Mouse (Mus musculus): Measurements from ENCODE around the gene Notch1. TPM values are rescaled to one million over a fixed set of nuclear protein-coding genes. Genes with fewer than 3 reads are reported as not detected.
A peak's percentile ranks its signal among the peaks of the same experiment; 100 is the strongest.

The Notch1 gene
- polyA plus RNA-seq, 1 experiment: 4.5 TPM

DNA sequence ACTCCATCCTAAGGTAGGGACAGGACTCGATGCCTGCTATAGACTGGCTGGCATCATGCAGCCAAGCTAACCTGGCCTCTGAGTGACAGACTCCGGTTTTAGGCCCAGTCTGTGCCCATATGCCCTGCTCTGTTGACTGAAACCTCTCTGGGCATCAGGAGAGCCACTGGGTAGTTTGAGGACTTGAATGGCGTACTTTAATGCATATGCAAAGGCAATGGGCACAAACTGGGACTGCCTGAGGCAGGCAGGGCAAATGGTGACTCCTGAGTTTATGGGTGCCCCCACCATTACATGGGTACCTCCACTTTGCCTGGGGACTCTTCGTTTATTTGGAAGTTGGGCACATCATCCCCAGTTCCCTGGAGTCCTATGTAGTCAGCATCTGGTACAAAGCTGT is 69.8 kb downstream of the Notch1 start:
- TF ChIP-seq MYOD1 (IDR thresholded peaks at IDR 0.05; ENCODE audit: control insufficient read depth, insufficient read length, low read depth) (no peak), MYOG (IDR thresholded peaks at IDR 0.05; ENCODE audit: control insufficient read depth, extremely low read depth, insufficient read length) (no peak), FOSL1 (IDR thresholded peaks at IDR 0.05; ENCODE audit: insufficient read depth, low read length, poor library complexity, severe bottlenecking) (no peak), USF1 (IDR thresholded peaks at IDR 0.05; ENCODE audit: low read depth) (no peak), CTCF (IDR thresholded peaks at IDR 0.05; ENCODE audit: control insufficient read depth, insufficient read depth, insufficient read length) (no peak), MAX (IDR thresholded peaks at IDR 0.05) (no peak), CEBPB (IDR thresholded peaks at IDR 0.05; ENCODE audit: low read depth) (no peak)
- Histone ChIP-seq H3ac (ENCODE audit: control insufficient read depth, insufficient read length, low read depth) (peak overlapping the region; percentile 53), H3K79me3 (ENCODE audit: low read depth) (peaks cover 21% of the 10 kb centered on the region), H3K79me2 (ENCODE audit: control insufficient read depth, insufficient read depth) (peaks cover 55% of the 10 kb centered on the region), H3K4me3 (ENCODE audit: insufficient read depth, poor library complexity, severe bottlenecking) (peak overlapping the region; percentile 74), H3K27me3 (ENCODE audit: control insufficient read depth, insufficient read depth, insufficient read length) (no peaks in the 10 kb centered on the region), H3K36me3 (ENCODE audit: control insufficient read depth, insufficient read depth) (peaks cover 11% of the 10 kb centered on the region)

- peaks cover 60% of the 10 kb centered on the region for H3K79me2 ChIP-seq (ENCODE audit: control insufficient read depth, insufficient read depth)
- peak overlapping the region; percentile 74 for H3K4me3 ChIP-seq (ENCODE audit: insufficient read depth, poor library complexity, severe bottlenecking)
- no peaks in the 10 kb centered on the region for H3K27me3 ChIP-seq (ENCODE audit: control insufficient read depth, insufficient read depth, insufficient read length)
- peaks cover 19% of the 10 kb centered on the region for H3K36me3 ChIP-seq (ENCODE audit: control insufficient read depth, insufficient read depth)
- TF ChIP-seq CEBPB (IDR thresholded peaks at IDR 0.05; ENCODE audit: low read depth): no peak
- no peak for TF ChIP-seq FOSL1 (IDR thresholded peaks at IDR 0.05; ENCODE audit: insufficient read depth, low read length, poor library complexity, severe bottlenecking)
- TF ChIP-seq MYOD1 (IDR thresholded peaks at IDR 0.05; ENCODE audit: control insufficient read depth, insufficient read length, low read depth): no peak
- no peak for TF ChIP-seq MAX (IDR thresholded peaks at IDR 0.05)
- no peak for TF ChIP-seq MYOG (IDR thresholded peaks at IDR 0.05; ENCODE audit: control insufficient read depth, extremely low read depth, insufficient read length)
- no peak for TF ChIP-seq USF1 (IDR thresholded peaks at IDR 0.05; ENCODE audit: low read depth)
- no peak for TF ChIP-seq CTCF (IDR thresholded peaks at IDR 0.05; ENCODE audit: control insufficient read depth, insufficient read depth, insufficient read length)
- H3ac ChIP-seq (ENCODE audit: control insufficient read depth, insufficient read length, low read depth): peak overlapping the region; percentile 69
- H3K79me3 ChIP-seq (ENCODE audit: low read depth): peaks cover 23% of the 10 kb centered on the region
Measured at GRCm38 (mm10) chr2:26445666-26446445, 70.6 kb downstream of the Notch1 start.

GRCm38 (mm10) chr2:26444946-26445665 is 71.4 kb downstream of the Notch1 start, which contains the start of gene Sec16a:
Gene Sec16a (minus strand): TSS chr2:26445216.
- Histone ChIP-seq H3K27me3 (ENCODE audit: control insufficient read depth, insufficient read depth, insufficient read length) (no peaks in the 10 kb centered on the region), H3K4me3 (ENCODE audit: insufficient read depth, poor library complexity, severe bottlenecking) (peak within 1 kb of the TSS; percentile 96), H3K79me2 (ENCODE audit: control insufficient read depth, insufficient read depth) (peaks cover 60% of the 10 kb centered on the region), H3K79me3 (ENCODE audit: low read depth) (peaks cover 23% of the 10 kb centered on the region), H3ac (ENCODE audit: control insufficient read depth, insufficient read length, low read depth) (peak within 1 kb of the TSS; percentile 94), H3K36me3 (ENCODE audit: control insufficient read depth, insufficient read depth) (peaks cover 22% of the 10 kb centered on the region)
- no peak for TF ChIP-seq MAX (IDR thresholded peaks at IDR 0.05)
- TF ChIP-seq USF1 (IDR thresholded peaks at IDR 0.05; ENCODE audit: low read depth): no peak
- TF ChIP-seq MYOD1 (IDR thresholded peaks at IDR 0.05; ENCODE audit: control insufficient read depth, insufficient read length, low read depth): no peak
- TF ChIP-seq CEBPB (IDR thresholded peaks at IDR 0.05; ENCODE audit: low read depth): no peak
- TF ChIP-seq CTCF (IDR thresholded peaks at IDR 0.05; ENCODE audit: control insufficient read depth, insufficient read depth, insufficient read length): no peak
- TF ChIP-seq MYOG (IDR thresholded peaks at IDR 0.05; ENCODE audit: control insufficient read depth, extremely low read depth, insufficient read length): no peak
- no peak for TF ChIP-seq FOSL1 (IDR thresholded peaks at IDR 0.05; ENCODE audit: insufficient read depth, low read length, poor library complexity, severe bottlenecking)

DNA sequence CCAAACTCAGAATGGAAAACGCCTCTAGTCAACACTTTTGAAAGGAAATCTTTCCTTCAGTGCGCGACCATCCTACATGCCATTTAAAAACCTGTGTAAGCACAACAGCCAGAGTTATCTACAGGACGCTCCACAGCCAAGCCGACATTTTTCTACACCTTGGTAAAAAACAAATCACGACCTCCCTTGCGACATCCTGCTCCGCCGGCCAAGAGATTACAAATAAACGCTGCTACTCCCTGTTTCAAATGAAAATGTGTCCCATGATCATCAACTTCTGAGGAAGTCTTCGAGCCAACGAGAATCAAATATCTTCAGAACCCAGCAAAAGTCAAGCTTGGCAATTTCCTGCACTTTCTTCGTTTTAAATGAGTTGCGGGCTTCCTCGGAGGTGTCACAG is 72.1 kb downstream of the Notch1 start:
- peak overlapping the region; percentile 94 for H3ac ChIP-seq (ENCODE audit: control insufficient read depth, insufficient read length, low read depth)
- H3K79me3 ChIP-seq (ENCODE audit: low read depth): peaks cover 23% of the 10 kb centered on the region
- no peak for TF ChIP-seq FOSL1 (IDR thresholded peaks at IDR 0.05; ENCODE audit: insufficient read depth, low read length, poor library complexity, severe bottlenecking)
- TF ChIP-seq CEBPB (IDR thresholded peaks at IDR 0.05; ENCODE audit: low read depth): peak; percentile 11
- peaks cover 60% of the 10 kb centered on the region for H3K79me2 ChIP-seq (ENCODE audit: control insufficient read depth, insufficient read depth)
- peak overlapping the region; percentile 96 for H3K4me3 ChIP-seq (ENCODE audit: insufficient read depth, poor library complexity, severe bottlenecking)
- no peaks in the 10 kb centered on the region for H3K27me3 ChIP-seq (ENCODE audit: control insufficient read depth, insufficient read depth, insufficient read length)
- peaks cover 29% of the 10 kb centered on the region for H3K36me3 ChIP-seq (ENCODE audit: control insufficient read depth, insufficient read depth)

GRCm38 (mm10) chr2:26443876-26444275 is 72.6 kb downstream of the Notch1 start:
- H3K27me3 ChIP-seq (ENCODE audit: control insufficient read depth, insufficient read depth, insufficient read length): no peaks in the 10 kb centered on the region
- H3K36me3 ChIP-seq (ENCODE audit: control insufficient read depth, insufficient read depth): peaks cover 34% of the 10 kb centered on the region
- peaks cover 23% of the 10 kb centered on the region for H3K79me3 ChIP-seq (ENCODE audit: low read depth)
- TF ChIP-seq USF1 (IDR thresholded peaks at IDR 0.05; ENCODE audit: low read depth) (no peak), CEBPB (IDR thresholded peaks at IDR 0.05; ENCODE audit: low read depth) (no peak), MAX (IDR thresholded peaks at IDR 0.05) (no peak), CTCF (IDR thresholded peaks at IDR 0.05; ENCODE audit: control insufficient read depth, insufficient read depth, insufficient read length) (no peak), MYOD1 (IDR thresholded peaks at IDR 0.05; ENCODE audit: control insufficient read depth, insufficient read length, low read depth) (no peak), FOSL1 (IDR thresholded peaks at IDR 0.05; ENCODE audit: insufficient read depth, low read length, poor library complexity, severe bottlenecking) (no peak), MYOG (IDR thresholded peaks at IDR 0.05; ENCODE audit: control insufficient read depth, extremely low read depth, insufficient read length) (no peak)
- H3ac ChIP-seq (ENCODE audit: control insufficient read depth, insufficient read length, low read depth): peak overlapping the region; percentile 94
- peak overlapping the region; percentile 96 for H3K4me3 ChIP-seq (ENCODE audit: insufficient read depth, poor library complexity, severe bottlenecking)
- peaks cover 60% of the 10 kb centered on the region for H3K79me2 ChIP-seq (ENCODE audit: control insufficient read depth, insufficient read depth)
